Mouse (Mus musculus): Measurements from ENCODE around the gene 9030025P20Rik.

DNA sequence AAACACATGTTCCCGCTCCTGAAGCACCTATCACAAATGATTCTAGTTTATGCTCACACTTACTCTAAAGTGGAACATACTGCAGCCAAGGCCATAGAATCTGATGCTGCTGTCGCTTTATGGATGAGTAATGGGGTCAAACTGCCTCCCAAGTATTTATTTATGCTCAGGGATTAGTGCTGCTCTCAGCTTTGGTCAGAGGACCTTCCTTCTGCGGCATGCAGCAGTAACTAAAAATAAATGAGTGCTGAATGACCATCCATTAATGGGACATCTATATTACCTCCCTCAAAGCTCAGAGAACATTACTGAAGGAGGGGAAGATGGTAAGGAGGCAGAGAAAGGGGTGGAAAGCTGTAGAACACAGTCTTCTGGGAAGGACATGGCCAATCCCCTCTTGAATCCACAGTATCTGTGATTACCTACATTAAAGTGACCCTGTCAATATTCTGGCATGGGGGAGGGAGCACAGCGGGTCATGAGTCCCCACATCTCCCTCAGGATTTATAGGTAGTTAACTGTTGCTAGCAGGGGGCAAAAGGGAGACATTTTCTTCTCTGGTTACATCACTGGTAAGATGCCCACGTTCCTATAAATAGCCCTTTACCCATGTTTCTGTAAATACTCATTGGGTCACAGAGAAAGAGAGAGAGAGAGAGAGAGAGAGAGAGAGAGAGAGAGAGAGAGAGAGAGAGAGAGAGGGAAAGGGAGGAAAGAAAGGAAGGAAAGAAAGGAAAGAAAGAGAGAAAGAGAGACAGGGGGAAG, 42.2 kb upstream of the 9030025P20Rik start:
- TF ChIP-seq E2F4 (IDR thresholded peaks at IDR 0.05; ENCODE audit: insufficient read depth) (no peak), POLR2A (IDR thresholded peaks at IDR 0.05; ENCODE audit: insufficient read length, low read depth) (no peak), USF1 (IDR thresholded peaks at IDR 0.05; ENCODE audit: low read depth) (no peak), MYOG (IDR thresholded peaks at IDR 0.05; ENCODE audit: control insufficient read depth in 1 of 3, insufficient read depth in 1 of 3, insufficient read length in 2 of 3, low read depth in 2 of 3) (no peak)

Data from myocyte (in vitro differentiated cells).